Mouse (Mus musculus) olfactory bulb, adult 2 months (tissue): ENCODE measurements around the gene Arntl.

ENCODE experiments used
- CTCF ChIP-seq: fragments of 200-500 bp; IDR thresholded peaks from 2 replicates; pipeline ENCODE4 v1.5.1; 2012; ENCODE audit warnings: low read depth, mild to moderate bottlenecking, low read length, moderate library complexity; ENCODE audit not compliant: insufficient read depth
- POLR2A ChIP-seq: fragments of 200-500 bp; IDR thresholded peaks from 2 replicates; pipeline ENCODE4 v1.6.1; 2012; ENCODE audit warnings: mild to moderate bottlenecking, low read depth, low read length, moderate library complexity; ENCODE audit not compliant: insufficient read depth

- TF ChIP-seq CTCF = no peak
- no peak for TF ChIP-seq POLR2A
Measured at GRCm38 (mm10) chr7:113178073-113178472, 29.2 kb upstream of the Arntl start.
